Mouse (Mus musculus) cerebellum, postnatal 14 days (tissue): ENCODE measurements around the gene Ints6.
"Not testable (repeated sequence)": the region's sequence is repeated elsewhere in the genome, so short reads cannot be mapped to it uniquely, and the experiment has no call there.

Source experiments
- DNase-seq, 2 experiments: peaks; one replicate each; pipeline ENCODE4 v3.0.0; 2021; ENCODE audit warnings: mixed read lengths in 2 of 2

The Ints6 gene

GRCm38 (mm10) chr14:62751479-62751878, 9.5 kb downstream of the Ints6 start:
- DNase-seq = peak in 1 of 2 experiments; percentile 14

- DNase-seq = no peak
These were observed 25.3 kb downstream of the Ints6 start for GRCm38 (mm10) chr14:62735646-62736045.

- no peak for DNase-seq
These were observed 27.3 kb downstream of the Ints6 start for GRCm38 (mm10) chr14:62733666-62734065.

GRCm38 (mm10) chr14:62731902-62732301, 29.1 kb downstream of the Ints6 start:
- DNase-seq = no peak

GRCm38 (mm10) chr14:62724560-62724959, 36.4 kb downstream of the Ints6 start:
- DNase-seq = no peak

- DNase-seq = no peak
These were observed 39.3 kb downstream of the Ints6 start for GRCm38 (mm10) chr14:62721625-62722024.

- peak; percentile 8 to 33 for DNase-seq
These were observed 42.8 kb downstream of the Ints6 start for GRCm38 (mm10) chr14:62718161-62718560.

GRCm38 (mm10) chr14:62673646-62674045, 87.3 kb downstream of the Ints6 start:
- peak in 1 of 2 experiments; percentile 37 for DNase-seq

GRCm38 (mm10) chr14:62664976-62665673, 95.8 kb downstream of the Ints6 start:
- no peak for DNase-seq

GRCm38 (mm10) chr14:62663367-62663766, 97.6 kb downstream of the Ints6 start, which contains the start of gene Serpine3:
Gene Serpine3, plus strand, starts transcription at chr14:62663667.
- no peak for DNase-seq

GRCm38 (mm10) chr14:62662381-62662780, 98.6 kb downstream of the Ints6 start:
- DNase-seq = no peak

- no peak for DNase-seq
These were observed 103.5 kb downstream of the Ints6 start for GRCm38 (mm10) chr14:62657469-62657868.

GRCm38 (mm10) chr14:62655996-62656395, 105.0 kb downstream of the Ints6 start:
- DNase-seq = no peak

- no peak for DNase-seq
These were observed 109.2 kb downstream of the Ints6 start for GRCm38 (mm10) chr14:62651771-62652170.

GRCm38 (mm10) chr14:62650376-62650775, 110.6 kb downstream of the Ints6 start:
- no peak for DNase-seq

GRCm38 (mm10) chr14:62648405-62648804, 112.6 kb downstream of the Ints6 start:
- DNase-seq = no peak

- not testable (repeated sequence) for DNase-seq
These were observed 118.6 kb downstream of the Ints6 start for GRCm38 (mm10) chr14:62642368-62642767.

- DNase-seq = peak; percentile 23 to 25
These were observed 120.6 kb downstream of the Ints6 start for GRCm38 (mm10) chr14:62640396-62640795.

- no peak for DNase-seq
These were observed 121.4 kb downstream of the Ints6 start for GRCm38 (mm10) chr14:62639551-62639950.

- no peak for DNase-seq
These were observed 121.9 kb downstream of the Ints6 start for GRCm38 (mm10) chr14:62639111-62639510.

- no peak for DNase-seq
These were observed 122.6 kb downstream of the Ints6 start for GRCm38 (mm10) chr14:62638345-62638702.

- DNase-seq = no peak
These were observed 123.3 kb downstream of the Ints6 start for GRCm38 (mm10) chr14:62637436-62638344.

GRCm38 (mm10) chr14:62627951-62628350, 133.0 kb downstream of the Ints6 start:
- peak; percentile 84 for DNase-seq
